Mouse (Mus musculus) lung, embryonic 15.5 days (tissue): ENCODE data around the gene Dctn1. TPM values are rescaled to one million over a fixed set of nuclear protein-coding genes. Genes with fewer than 3 reads are reported as not detected.

ENCODE experiments used
- ATAC-seq: fragments of 200-750 bp; cut with Nextera tagmentation; 2 replicates; pipeline ENCODE4 v1.8.0; 2017; ENCODE audit warnings: moderate number of reproducible peaks, borderline replicate concordance; ENCODE audit not compliant: low FRiP score, low TSS enrichment; ENCODE audit errors: extremely low read depth
- H3K27ac ChIP-seq: fragments of 300-500 bp; sonication (generic); 2 replicates; pipeline ENCODE4 v1.5.1; 2015; ENCODE audit warnings: moderate library complexity, mild to moderate bottlenecking, inconsistent platforms
- H3K27me3 ChIP-seq: fragments of 300-500 bp; sonication (generic); 2 replicates; pipeline ENCODE4 v1.6.1; 2015; ENCODE audit warnings: inconsistent platforms
- H3K36me3 ChIP-seq: fragments of 300-500 bp; sonication (generic); 2 replicates; pipeline ENCODE4 v1.6.1; 2015; ENCODE audit warnings: inconsistent platforms
- H3K4me1 ChIP-seq: fragments of 300-500 bp; sonication (generic); 2 replicates; pipeline ENCODE4 v1.6.1; 2015; ENCODE audit warnings: inconsistent platforms
- H3K4me2 ChIP-seq: fragments of 300-500 bp; sonication (generic); 2 replicates; pipeline ENCODE4 v1.6.1; 2015; ENCODE audit warnings: inconsistent platforms, mild to moderate bottlenecking, moderate library complexity
- H3K4me3 ChIP-seq: fragments of 300-500 bp; sonication (generic); 2 replicates; pipeline ENCODE4 v1.5.1; 2015; ENCODE audit warnings: mild to moderate bottlenecking, inconsistent platforms
- H3K9ac ChIP-seq: fragments of 300-500 bp; sonication (generic); 2 replicates; pipeline ENCODE4 v1.6.1; 2015; ENCODE audit warnings: inconsistent platforms
- H3K9me3 ChIP-seq: fragments of 300-500 bp; sonication (generic); 2 replicates; pipeline ENCODE4 v1.6.1; 2016; ENCODE audit warnings: inconsistent platforms
- WGBS: fragments of 180-500 bp; shearing (Covaris S2); methylation state at CpG from one replicate; pipeline ENCODE4 v1.1.7; 2015; 5-methylcytosine and 5-hydroxymethylcytosine counted together
- polyA plus RNA-seq: library from polyadenylated mRNA; unstranded; fragments of >200 nt; fragmentation: Nextera tagmentation; extraction: Ambion mirVana; gene quantifications from 2 replicates; pipeline ENCODE4 v1.2.1, GENCODE M21; 2015

Gene Dctn1
- polyA plus RNA-seq, 1 experiment from 2014 or later: 104 TPM

DNA sequence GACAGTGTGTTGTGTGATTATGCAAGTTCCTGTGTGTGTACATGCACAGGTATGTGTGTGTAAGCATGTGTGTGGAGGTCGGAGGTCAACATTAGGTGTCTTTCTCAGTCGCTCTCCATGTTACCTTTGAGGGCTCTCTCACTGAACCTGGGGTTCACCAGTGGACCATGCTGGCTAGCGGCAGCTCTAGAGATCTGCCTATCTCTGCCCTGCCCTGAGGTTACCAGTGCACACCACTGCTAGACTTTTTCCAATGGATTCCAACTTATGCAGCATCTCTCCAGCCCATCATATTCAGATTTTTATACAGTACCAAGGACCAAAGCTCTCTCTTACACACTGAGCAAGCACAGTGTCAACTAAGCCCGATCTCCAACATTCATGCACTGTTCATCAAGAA is 81.0 kb downstream of the Dctn1 start:
- 92% methylated on average over 4 of the region's 4 CpGs for WGBS
- Histone ChIP-seq H3K4me3 (no peak overlapping the region), H3K4me2 (no peak overlapping the region), H3K27me3 (no peaks in the 10 kb centered on the region), H3K36me3 (no peaks in the 10 kb centered on the region), H3K27ac (no peak overlapping the region), H3K4me1 (peaks cover 16% of the 10 kb centered on the region), H3K9ac (no peak overlapping the region), H3K9me3 (no peaks in the 10 kb centered on the region)
- no peak for ATAC-seq

DNA sequence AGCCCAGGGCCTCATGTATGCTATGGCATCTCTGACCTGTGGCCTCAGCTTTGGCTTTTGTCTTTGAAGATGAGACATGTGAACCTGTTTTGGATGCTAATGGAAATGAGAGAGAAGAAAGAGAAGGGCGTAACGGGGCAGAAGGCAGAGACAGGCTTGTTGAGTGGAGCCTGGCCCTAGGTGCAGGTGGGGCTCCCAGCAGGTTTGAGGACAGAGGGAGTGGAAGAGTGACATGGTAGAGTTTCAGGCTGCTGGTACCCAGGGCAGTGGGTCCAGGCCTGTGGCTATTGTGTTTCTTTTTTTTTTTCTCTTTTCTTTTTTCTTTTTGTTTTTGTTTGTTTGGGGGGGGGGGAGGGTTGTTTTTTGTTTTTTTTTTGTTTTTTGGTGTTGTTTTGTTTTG is 81.4 kb downstream of the Dctn1 start:
- no peak overlapping the region for H3K4me3 ChIP-seq
- no peak overlapping the region for H3K27ac ChIP-seq
- ATAC-seq: no peak
- no peak overlapping the region for H3K9ac ChIP-seq
- no peaks in the 10 kb centered on the region for H3K27me3 ChIP-seq
- H3K4me2 ChIP-seq: no peak overlapping the region
- peaks cover 16% of the 10 kb centered on the region for H3K4me1 ChIP-seq
- no peaks in the 10 kb centered on the region for H3K36me3 ChIP-seq
- no peaks in the 10 kb centered on the region for H3K9me3 ChIP-seq
- WGBS: 92% methylated on average over 2 of the region's 2 CpGs

Other genes starting within 250 kb of the Dctn1 start
- 14.0 TPM in 2 replicates for gene Sema4f, start 226.2 kb upstream of the Dctn1 start, polyA plus RNA-seq
- gene M1ap, start 219.0 kb upstream of the Dctn1 start, polyA plus RNA-seq: 1.9 and 2.5 TPM in 2 replicates
- gene Dok1, start 132.4 kb upstream of the Dctn1 start, polyA plus RNA-seq: 18.3 and 19.6 TPM in 2 replicates
- 21.9 and 23.2 TPM in 2 replicates for gene Loxl3, start 131.7 kb upstream of the Dctn1 start, polyA plus RNA-seq
- 177 and 188 TPM in 2 replicates for gene Aup1, start 111.4 kb upstream of the Dctn1 start, polyA plus RNA-seq
- gene Htra2, start 110.6 kb upstream of the Dctn1 start, polyA plus RNA-seq: 76.6 and 78.4 TPM in 2 replicates
- gene Dqx1, start 108.1 kb upstream of the Dctn1 start, polyA plus RNA-seq: 0.98 and 1.7 TPM in 2 replicates
- gene Tlx2, start 95.6 kb upstream of the Dctn1 start, polyA plus RNA-seq: 0.38 and 1.0 TPM in 2 replicates
- gene Pcgf1, start 88.1 kb upstream of the Dctn1 start, polyA plus RNA-seq: 30.5 and 31.2 TPM in 2 replicates
- 0.31 and 0.87 TPM in 2 replicates for gene Lbx2, start 79.6 kb upstream of the Dctn1 start, polyA plus RNA-seq
- 2.1 and 3.2 TPM in 2 replicates for gene Ccdc142, start 64.3 kb upstream of the Dctn1 start, polyA plus RNA-seq
- gene Gm42688, start 64.3 kb upstream of the Dctn1 start, polyA plus RNA-seq: 3.4 TPM in 2 replicates
- 128 and 145 TPM in 2 replicates for gene Mrpl53, start 56.9 kb upstream of the Dctn1 start, polyA plus RNA-seq
- 54.5 and 54.8 TPM in 2 replicates for gene Mogs, start 50.4 kb upstream of the Dctn1 start, polyA plus RNA-seq
- 119 and 120 TPM in 2 replicates for gene Wbp1, start 44.4 kb upstream of the Dctn1 start, polyA plus RNA-seq
- gene Ino80b, start 40.5 kb upstream of the Dctn1 start, polyA plus RNA-seq: 13.5 and 15.2 TPM in 2 replicates
- 35.3 and 39.9 TPM in 2 replicates for gene Rtkn, start 30.5 kb upstream of the Dctn1 start, polyA plus RNA-seq
- 5.0 and 7.6 TPM in 2 replicates for gene Wdr54, start 9.5 kb upstream of the Dctn1 start, polyA plus RNA-seq
- gene 1700003E16Rik, start 9.5 kb upstream of the Dctn1 start, polyA plus RNA-seq: 6.2 and 8.1 TPM in 2 replicates
- 0.84 and 1.2 TPM in 2 replicates for gene Slc4a5, start 53.9 kb downstream of the Dctn1 start, polyA plus RNA-seq
- gene Mthfd2, start 160.0 kb downstream of the Dctn1 start, polyA plus RNA-seq: 32.5 and 35.0 TPM in 2 replicates
- gene Mob1a, start 160.1 kb downstream of the Dctn1 start, polyA plus RNA-seq: 71.8 and 77.0 TPM in 2 replicates
- gene Bola3, start 183.2 kb downstream of the Dctn1 start, polyA plus RNA-seq: 125 and 130 TPM in 2 replicates